Mouse (Mus musculus): ENCODE results near the gene Cav1. TPM values are rescaled to one million over a fixed set of nuclear protein-coding genes. Genes with fewer than 3 reads are reported as not detected.

The Cav1 gene
- polyA plus RNA-seq, 1 experiment: 21.6 TPM

GRCm38 (mm10) chr6:17350803-17351202 is 44.7 kb downstream of the Cav1 start:
- Histone ChIP-seq H3K4me1 (ENCODE audit: control insufficient read depth, insufficient read depth, low read length) (no peaks in the 10 kb centered on the region), H3K36me3 (ENCODE audit: control insufficient read depth, insufficient read depth, low read length) (no peaks in the 10 kb centered on the region), H3K27me3 (ENCODE audit: control insufficient read depth, insufficient read depth, low read length) (no peaks in the 10 kb centered on the region), H3K27ac (ENCODE audit: control insufficient read depth, insufficient read depth, low read depth, low read length) (no peak overlapping the region), H3K4me3 (ENCODE audit: control insufficient read depth, low read depth, low read length) (no peak overlapping the region)
- TF ChIP-seq POLR2A (IDR thresholded peaks at IDR 0.05; ENCODE audit: control insufficient read depth, low read depth, low read length) (no peak), CTCF (IDR thresholded peaks at IDR 0.05; ENCODE audit: control insufficient read depth, insufficient read depth, insufficient replicate concordance, low read depth, low read length) (no peak)

- H3K36me3 ChIP-seq (ENCODE audit: control insufficient read depth, insufficient read depth, low read length): no peaks in the 10 kb centered on the region
- H3K4me3 ChIP-seq (ENCODE audit: control insufficient read depth, low read depth, low read length): no peak overlapping the region
- peaks cover 3% of the 10 kb centered on the region; the same call in 1 of the 2 replicates for H3K4me1 ChIP-seq (ENCODE audit: control insufficient read depth, insufficient read depth, low read length)
- TF ChIP-seq POLR2A (IDR thresholded peaks at IDR 0.05; ENCODE audit: control insufficient read depth, low read depth, low read length): no peak
- TF ChIP-seq CTCF (IDR thresholded peaks at IDR 0.05; ENCODE audit: control insufficient read depth, insufficient read depth, insufficient replicate concordance, low read depth, low read length): peak; percentile 11; the same call in 1 of the 2 replicates
- H3K27ac ChIP-seq (ENCODE audit: control insufficient read depth, insufficient read depth, low read depth, low read length): no peak overlapping the region
- H3K27me3 ChIP-seq (ENCODE audit: control insufficient read depth, insufficient read depth, low read length): no peaks in the 10 kb centered on the region
Measured at GRCm38 (mm10) chr6:17358896-17359690, 53.0 kb downstream of the Cav1 start.

DNA sequence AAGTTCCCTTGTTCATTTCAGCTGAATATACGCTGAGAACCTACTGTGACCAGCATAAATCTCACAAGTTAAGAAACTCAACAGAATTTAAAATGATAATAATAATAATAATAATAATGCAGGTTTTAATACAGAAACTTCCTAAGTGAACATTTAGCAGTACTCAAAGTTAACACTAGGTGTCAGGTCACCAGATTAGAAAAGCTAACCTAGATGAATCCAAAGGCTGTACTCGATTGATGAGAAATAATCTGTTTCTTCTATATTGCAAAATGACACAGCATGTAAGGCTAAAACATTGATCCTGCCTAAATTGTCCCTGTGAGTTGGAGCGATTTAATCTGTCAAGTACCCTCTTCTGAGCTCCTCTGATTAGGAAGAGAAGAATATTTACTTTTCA is 56.6 kb downstream of the Cav1 start:
- H3K36me3 ChIP-seq (ENCODE audit: control insufficient read depth, insufficient read depth, low read length): no peaks in the 10 kb centered on the region

DNA sequence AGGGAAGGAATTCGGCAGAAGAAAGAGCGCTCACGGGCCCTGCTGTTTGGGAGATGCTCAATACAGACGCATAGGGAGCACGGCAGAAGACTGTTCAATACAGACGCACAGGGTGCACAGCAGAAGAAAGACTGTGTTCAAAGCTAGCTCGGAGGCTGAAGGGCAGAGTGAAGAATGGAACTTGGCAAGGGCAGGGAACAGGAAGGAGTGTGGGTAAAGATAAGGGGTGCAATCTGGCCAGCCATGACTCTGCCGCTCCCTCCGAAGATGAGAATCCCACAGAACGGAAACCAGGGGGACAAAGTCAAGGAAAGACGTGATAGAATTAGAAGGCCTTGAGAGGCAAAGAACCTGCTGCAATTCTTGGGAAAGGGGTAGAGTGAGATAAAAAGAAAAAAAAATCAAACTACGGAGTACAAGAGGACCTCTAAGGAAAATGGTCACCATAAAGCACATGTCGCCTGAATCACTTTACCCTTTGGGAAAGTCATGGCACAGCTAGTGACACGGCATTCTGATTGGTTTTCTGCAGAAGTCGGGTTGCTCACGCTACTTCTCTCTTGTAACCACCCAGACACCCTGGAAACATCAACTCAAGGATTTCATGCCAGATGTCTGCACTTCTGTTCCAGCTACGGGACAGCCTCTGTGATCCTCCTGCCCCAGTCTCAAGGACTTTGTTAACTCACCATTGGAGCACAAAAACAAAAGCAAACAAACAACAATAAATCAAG is 57.5 kb downstream of the Cav1 start:
- peaks cover 3% of the 10 kb centered on the region; the same call in 1 of the 2 replicates for H3K4me1 ChIP-seq (ENCODE audit: control insufficient read depth, insufficient read depth, low read length)
- H3K27me3 ChIP-seq (ENCODE audit: control insufficient read depth, insufficient read depth, low read length): no peaks in the 10 kb centered on the region

More for the DNA sequence above, 56.6 kb downstream of the Cav1 start:
- no peaks in the 10 kb centered on the region for H3K27me3 ChIP-seq (ENCODE audit: control insufficient read depth, insufficient read depth, low read length)
- TF ChIP-seq POLR2A (IDR thresholded peaks at IDR 0.05; ENCODE audit: control insufficient read depth, low read depth, low read length) (no peak), CTCF (IDR thresholded peaks at IDR 0.05; ENCODE audit: control insufficient read depth, insufficient read depth, insufficient replicate concordance, low read depth, low read length) (no peak)
- H3K4me1 ChIP-seq (ENCODE audit: control insufficient read depth, insufficient read depth, low read length): peaks cover 3% of the 10 kb centered on the region; the same call in 1 of the 2 replicates
- H3K4me3 ChIP-seq (ENCODE audit: control insufficient read depth, low read depth, low read length): no peak overlapping the region
- no peak overlapping the region for H3K27ac ChIP-seq (ENCODE audit: control insufficient read depth, insufficient read depth, low read depth, low read length)

GRCm38 (mm10) chr6:17374326-17374725 is 68.2 kb downstream of the Cav1 start:
- no peak for TF ChIP-seq POLR2A (IDR thresholded peaks at IDR 0.05; ENCODE audit: control insufficient read depth, low read depth, low read length)
- Histone ChIP-seq H3K36me3 (ENCODE audit: control insufficient read depth, insufficient read depth, low read length) (no peaks in the 10 kb centered on the region), H3K27me3 (ENCODE audit: control insufficient read depth, insufficient read depth, low read length) (no peaks in the 10 kb centered on the region), H3K4me1 (ENCODE audit: control insufficient read depth, insufficient read depth, low read length) (no peaks in the 10 kb centered on the region), H3K4me3 (ENCODE audit: control insufficient read depth, low read depth, low read length) (no peak overlapping the region), H3K27ac (ENCODE audit: control insufficient read depth, insufficient read depth, low read depth, low read length) (no peak overlapping the region)

More for the DNA sequence above, 57.5 kb downstream of the Cav1 start:
- Histone ChIP-seq H3K4me3 (ENCODE audit: control insufficient read depth, low read depth, low read length) (no peak overlapping the region), H3K36me3 (ENCODE audit: control insufficient read depth, insufficient read depth, low read length) (no peaks in the 10 kb centered on the region), H3K27ac (ENCODE audit: control insufficient read depth, insufficient read depth, low read depth, low read length) (no peak overlapping the region)
- TF ChIP-seq POLR2A (IDR thresholded peaks at IDR 0.05; ENCODE audit: control insufficient read depth, low read depth, low read length) (no peak), CTCF (IDR thresholded peaks at IDR 0.05; ENCODE audit: control insufficient read depth, insufficient read depth, insufficient replicate concordance, low read depth, low read length) (no peak)

- no peaks in the 10 kb centered on the region for H3K36me3 ChIP-seq (ENCODE audit: control insufficient read depth, insufficient read depth, low read length)
- TF ChIP-seq CTCF (IDR thresholded peaks at IDR 0.05; ENCODE audit: control insufficient read depth, insufficient read depth, insufficient replicate concordance, low read depth, low read length): no peak
- TF ChIP-seq POLR2A (IDR thresholded peaks at IDR 0.05; ENCODE audit: control insufficient read depth, low read depth, low read length): no peak
- H3K27me3 ChIP-seq (ENCODE audit: control insufficient read depth, insufficient read depth, low read length): no peaks in the 10 kb centered on the region
- no peak overlapping the region for H3K27ac ChIP-seq (ENCODE audit: control insufficient read depth, insufficient read depth, low read depth, low read length)
- H3K4me3 ChIP-seq (ENCODE audit: control insufficient read depth, low read depth, low read length): no peak overlapping the region
- H3K4me1 ChIP-seq (ENCODE audit: control insufficient read depth, insufficient read depth, low read length): no peaks in the 10 kb centered on the region
Measured at GRCm38 (mm10) chr6:17377371-17377770, 71.2 kb downstream of the Cav1 start.

DNA sequence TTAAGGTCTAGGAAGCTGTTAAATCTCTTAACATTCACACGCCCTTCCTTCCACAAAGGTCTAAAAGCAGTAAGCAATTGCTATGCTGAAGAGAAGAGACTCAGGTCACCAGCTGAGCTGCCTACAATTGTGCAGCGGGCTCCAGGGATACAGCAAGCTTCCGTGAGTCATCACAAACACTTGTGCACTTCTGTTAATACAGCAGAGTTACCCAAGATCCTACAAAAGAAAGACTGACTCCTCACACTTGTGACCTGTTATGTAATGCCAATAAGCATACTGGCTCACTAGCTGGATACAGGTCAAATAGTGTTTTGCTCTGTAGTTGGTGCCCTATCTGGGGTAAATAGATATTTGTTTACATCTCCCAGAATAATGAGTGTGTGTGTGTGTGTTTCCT is 74.0 kb downstream of the Cav1 start:
- Histone ChIP-seq H3K27me3 (ENCODE audit: control insufficient read depth, insufficient read depth, low read length) (no peaks in the 10 kb centered on the region), H3K27ac (ENCODE audit: control insufficient read depth, insufficient read depth, low read depth, low read length) (no peak overlapping the region), H3K36me3 (ENCODE audit: control insufficient read depth, insufficient read depth, low read length) (no peaks in the 10 kb centered on the region), H3K4me3 (ENCODE audit: control insufficient read depth, low read depth, low read length) (no peak overlapping the region), H3K4me1 (ENCODE audit: control insufficient read depth, insufficient read depth, low read length) (no peaks in the 10 kb centered on the region)
- TF ChIP-seq CTCF (IDR thresholded peaks at IDR 0.05; ENCODE audit: control insufficient read depth, insufficient read depth, insufficient replicate concordance, low read depth, low read length): no peak
- TF ChIP-seq POLR2A (IDR thresholded peaks at IDR 0.05; ENCODE audit: control insufficient read depth, low read depth, low read length): no peak

All from testis, adult 2 months (tissue).